Mouse (Mus musculus) small intestine, adult 2 months (tissue): Measurements from ENCODE around the gene Hs3st5. TPM values are rescaled to one million over a fixed set of nuclear protein-coding genes. Genes with fewer than 3 reads are reported as not detected.

Experiments used
- H3K27ac ChIP-seq: fragments of 200-500 bp; 2 replicates; pipeline ENCODE4 v1.5.1; 2012; ENCODE audit warnings: low read depth, low read length, control low read depth, inconsistent platforms; ENCODE audit not compliant: insufficient read depth
- H3K27me3 ChIP-seq: fragments of 200-500 bp; 2 replicates; pipeline ENCODE4 v1.6.1; 2012; ENCODE audit warnings: mild to moderate bottlenecking, moderate library complexity, low read length, inconsistent platforms; ENCODE audit not compliant: control insufficient read depth, insufficient read depth
- H3K36me3 ChIP-seq: fragments of 200-500 bp; 2 replicates; pipeline ENCODE4 v1.6.1; 2012; ENCODE audit warnings: mild to moderate bottlenecking, low read length, control low read depth, inconsistent platforms; ENCODE audit not compliant: control insufficient read depth, insufficient read depth
- H3K4me1 ChIP-seq: fragments of 200-500 bp; 2 replicates; pipeline ENCODE4 v1.6.1; 2012; ENCODE audit warnings: low read length, inconsistent platforms, mixed read lengths; ENCODE audit not compliant: control insufficient read depth, insufficient read depth, insufficient read length
- H3K4me3 ChIP-seq: fragments of 200-500 bp; 2 replicates; pipeline ENCODE4 v1.5.1; 2012; ENCODE audit warnings: low read depth, mild to moderate bottlenecking, control low read depth, inconsistent platforms, low read length, moderate library complexity
- CTCF ChIP-seq: fragments of 200-500 bp; IDR thresholded peaks from 2 replicates; pipeline ENCODE4 v1.5.1; 2012; ENCODE audit warnings: low read depth, mild to moderate bottlenecking, control low read depth, inconsistent platforms, low read length, moderate library complexity, mixed read lengths; ENCODE audit not compliant: insufficient replicate concordance, insufficient read length; ENCODE audit errors: extremely low read depth
- POLR2A ChIP-seq: fragments of 200-500 bp; IDR thresholded peaks from 2 replicates; pipeline ENCODE4 v1.6.1; 2012; ENCODE audit warnings: low read depth, mild to moderate bottlenecking, control low read depth, inconsistent platforms, low read length, moderate library complexity
- WGBS: fragments of 180-500 bp; shearing (Covaris S2); methylation state at CpG from one replicate; pipeline ENCODE4 v1.1.7; 2018; 5-methylcytosine and 5-hydroxymethylcytosine counted together
- polyA plus RNA-seq: library from polyadenylated mRNA; depleted of rRNA; stranded (reverse); fragments of >200 nt; gene quantifications from 2 replicates; pipeline ENCODE4 v1.2.3, GENCODE M21; 2012

Gene Hs3st5
- polyA plus RNA-seq, 1 experiment, result 0.05 TPM

- Histone ChIP-seq H3K4me3 (no peak overlapping the region), H3K4me1 (no peaks in the 10 kb centered on the region), H3K27ac (no peak overlapping the region), H3K36me3 (no peaks in the 10 kb centered on the region), H3K27me3 (no peaks in the 10 kb centered on the region)
- no peak for TF ChIP-seq POLR2A
- TF ChIP-seq CTCF, result no peak
- WGBS, result 81% methylated on average over 1 of the region's 1 CpGs
Measured at GRCm38 (mm10) chr10:36623037-36623436, 116.4 kb downstream of the Hs3st5 start.

- 82% methylated on average over 4 of the region's 4 CpGs for WGBS
- TF ChIP-seq POLR2A (no peak), CTCF (no peak)
- Histone ChIP-seq H3K36me3 (no peaks in the 10 kb centered on the region), H3K4me3 (no peak overlapping the region), H3K4me1 (no peaks in the 10 kb centered on the region), H3K27me3 (no peaks in the 10 kb centered on the region), H3K27ac (no peak overlapping the region)
Measured at GRCm38 (mm10) chr10:36627952-36628351, 121.3 kb downstream of the Hs3st5 start.

GRCm38 (mm10) chr10:36631746-36632145 is 125.1 kb downstream of the Hs3st5 start:
- 73% methylated on average over 1 of the region's 1 CpGs for WGBS
- no peak for TF ChIP-seq POLR2A
- TF ChIP-seq CTCF, result no peak
- no peaks in the 10 kb centered on the region for H3K36me3 ChIP-seq

GRCm38 (mm10) chr10:36650653-36651052 is 144.0 kb downstream of the Hs3st5 start:
- TF ChIP-seq POLR2A (no peak), CTCF (no peak)
- WGBS, result 67% methylated on average over 5 of the region's 5 CpGs
- no peak overlapping the region for H3K4me3 ChIP-seq
- H3K36me3 ChIP-seq, result no peaks in the 10 kb centered on the region
- H3K27ac ChIP-seq, result no peak overlapping the region
- H3K4me1 ChIP-seq, result no peaks in the 10 kb centered on the region
- no peaks in the 10 kb centered on the region for H3K27me3 ChIP-seq

More at GRCm38 (mm10) chr10:36631746-36632145, 125.1 kb downstream of the Hs3st5 start:
- Histone ChIP-seq H3K4me1 (no peaks in the 10 kb centered on the region), H3K27ac (no peak overlapping the region), H3K4me3 (no peak overlapping the region), H3K27me3 (no peaks in the 10 kb centered on the region)

GRCm38 (mm10) chr10:36713974-36714373 is 207.4 kb downstream of the Hs3st5 start:
- no peaks in the 10 kb centered on the region for H3K27me3 ChIP-seq
- H3K4me3 ChIP-seq, result no peak overlapping the region
- TF ChIP-seq POLR2A (no peak), CTCF (no peak)
- no peaks in the 10 kb centered on the region for H3K4me1 ChIP-seq
- no peak overlapping the region for H3K27ac ChIP-seq
- WGBS, result 73% methylated on average over 3 of the region's 3 CpGs
- H3K36me3 ChIP-seq, result no peaks in the 10 kb centered on the region

GRCm38 (mm10) chr10:36726239-36726638 is 219.6 kb downstream of the Hs3st5 start:
- 93% methylated on average over 3 of the region's 3 CpGs for WGBS
- H3K27me3 ChIP-seq, result no peaks in the 10 kb centered on the region
- H3K4me3 ChIP-seq, result no peak overlapping the region
- H3K36me3 ChIP-seq, result no peaks in the 10 kb centered on the region
- TF ChIP-seq POLR2A, result no peak
- TF ChIP-seq CTCF, result no peak
- H3K4me1 ChIP-seq, result no peaks in the 10 kb centered on the region
- no peak overlapping the region for H3K27ac ChIP-seq

- Histone ChIP-seq H3K27ac (no peak overlapping the region), H3K4me3 (no peak overlapping the region), H3K27me3 (no peaks in the 10 kb centered on the region), H3K36me3 (no peaks in the 10 kb centered on the region), H3K4me1 (no peaks in the 10 kb centered on the region)
- WGBS, result 68% methylated on average over 13 of the region's 13 CpGs
- no peak for TF ChIP-seq CTCF
- TF ChIP-seq POLR2A, result no peak
Measured at GRCm38 (mm10) chr10:36729361-36730098, 222.9 kb downstream of the Hs3st5 start.
